Mouse (Mus musculus) kidney, postnatal 0 days (tissue): Measurements from ENCODE around the gene Trim28. TPM values are rescaled to one million over a fixed set of nuclear protein-coding genes. Genes with fewer than 3 reads are reported as not detected.
A peak's percentile ranks its signal among the peaks of the same experiment; 100 is the strongest.

Experiments
- ATAC-seq: fragments of 200-750 bp; cut with Nextera tagmentation; replicated peaks from 2 replicates; pipeline ENCODE4 v1.8.0; 2017; ENCODE audit warnings: low read depth, moderate number of reproducible peaks, moderate TSS enrichment, moderate library complexity; ENCODE audit not compliant: low FRiP score
- DNase-seq: peaks from one replicate; pipeline ENCODE4 v3.0.0-alpha.2; 2016; ENCODE audit warnings: low spot score
- H3K27ac ChIP-seq: fragments of 300-500 bp; sonication (generic); 2 replicates; pipeline ENCODE4 v1.5.1; 2014; ENCODE audit warnings: mild to moderate bottlenecking
- H3K27me3 ChIP-seq: fragments of 300-500 bp; sonication (generic); 2 replicates; pipeline ENCODE4 v1.6.1; 2014; ENCODE audit warnings: low read length, mixed read lengths; ENCODE audit not compliant: insufficient read depth
- H3K36me3 ChIP-seq: fragments of 300-500 bp; sonication (generic); 2 replicates; pipeline ENCODE4 v1.6.1; 2014; ENCODE audit warnings: low read length, mixed read lengths; ENCODE audit not compliant: insufficient read depth
- H3K4me1 ChIP-seq: fragments of 300-500 bp; sonication (generic); replicated peaks from 2 replicates; pipeline ENCODE4 v1.6.1; 2014; ENCODE audit warnings: antibody characterized with exemption, low read length, mixed read lengths; ENCODE audit not compliant: insufficient read depth
- H3K4me2 ChIP-seq: fragments of 300-500 bp; sonication (generic); 2 replicates; pipeline ENCODE4 v1.6.1; 2014; ENCODE audit warnings: mild to moderate bottlenecking, low read length, moderate library complexity, mixed read lengths
- H3K4me3 ChIP-seq: fragments of 300-500 bp; sonication (generic); replicated peaks from 2 replicates; pipeline ENCODE4 v1.5.1; 2014; ENCODE audit warnings: low read depth, low read length
- H3K9ac ChIP-seq: fragments of 300-500 bp; sonication (generic); 2 replicates; pipeline ENCODE4 v1.6.1; 2014; ENCODE audit warnings: low read depth, low read length
- H3K9me3 ChIP-seq: fragments of 300-500 bp; sonication (generic); replicated peaks from 2 replicates; pipeline ENCODE4 v1.6.1; 2016; ENCODE audit warnings: low read length, inconsistent platforms, mixed read lengths
- CTCF ChIP-seq: IDR thresholded peaks from 2 replicates; pipeline ENCODE4 v1.5.1; 2016; ENCODE audit warnings: antibody characterized with exemption, low read depth, mild to moderate bottlenecking, moderate library complexity
- WGBS: fragments of 180-500 bp; shearing (Covaris S2); extraction: QIAGEN DNeasy Blood & Tissue Kit; methylation state at CpG from one replicate; pipeline ENCODE4 v1.1.7; 2014; 5-methylcytosine and 5-hydroxymethylcytosine counted together
- polyA plus RNA-seq: library from polyadenylated mRNA; unstranded; fragments of >200 nt; fragmentation: Nextera tagmentation; extraction: Ambion mirVana; gene quantifications from 2 replicates; pipeline ENCODE4 v1.2.1, GENCODE M21; 2015

The Trim28 gene
- polyA plus RNA-seq, 1 experiment from 2014 or later = 195 TPM

- Histone ChIP-seq H3K9ac (peak overlapping the region; percentile 98), H3K9me3 (no peaks in the 10 kb centered on the region), H3K36me3 (peaks cover 19% of the 10 kb centered on the region; the same call in 1 of the 2 replicates), H3K27ac (peak overlapping the region; percentile 100; the same call in 1 of the 2 replicates), H3K27me3 (no peaks in the 10 kb centered on the region), H3K4me1 (peaks cover 24% of the 10 kb centered on the region), H3K4me3 (peak overlapping the region; percentile 81), H3K4me2 (peak overlapping the region; percentile 80)
- no peak for TF ChIP-seq CTCF
- DNase-seq = no peak
- no peak for ATAC-seq
- WGBS = 34% methylated on average over 4 of the region's 4 CpGs
These were observed 37.9 kb downstream of the Trim28 start for GRCm38 (mm10) chr7:13036806-13037205.

- WGBS = 0% methylated on average over 30 of the region's 33 CpGs
- H3K4me2 ChIP-seq = peak overlapping the region; percentile 80
- DNase-seq (peak; percentile 72), ATAC-seq (peak; percentile 2; the same call in 1 of the 2 replicates)
- H3K36me3 ChIP-seq = peaks cover 13% of the 10 kb centered on the region; the same call in 1 of the 2 replicates
- H3K4me3 ChIP-seq = peak overlapping the region; percentile 81
- no peak for TF ChIP-seq CTCF
- H3K27me3 ChIP-seq = no peaks in the 10 kb centered on the region
- H3K27ac ChIP-seq = peak overlapping the region; percentile 100
- peak overlapping the region; percentile 98 for H3K9ac ChIP-seq
- H3K4me1 ChIP-seq = peaks cover 24% of the 10 kb centered on the region
- no peaks in the 10 kb centered on the region for H3K9me3 ChIP-seq
These were observed 38.5 kb downstream of the Trim28 start for GRCm38 (mm10) chr7:13037366-13037765.

GRCm38 (mm10) chr7:13037901-13038555, 39.1 kb downstream of the Trim28 start, which contains the start of gene Ube2m:
Ube2m (minus strand) TSS chr7:13038275.
- peaks cover 24% of the 10 kb centered on the region for H3K4me1 ChIP-seq
- under 1% methylated on average over 56 of the region's 65 CpGs for WGBS
- ATAC-seq (peak; percentile 93), DNase-seq (peak; percentile 99)
- H3K36me3 ChIP-seq = peaks cover 11% of the 10 kb centered on the region; the same call in 1 of the 2 replicates
- peak within 1 kb of the TSS; percentile 80 for H3K4me2 ChIP-seq
- H3K9me3 ChIP-seq = no peaks in the 10 kb centered on the region
- peaks cover 6% of the 10 kb centered on the region for H3K27me3 ChIP-seq
- TF ChIP-seq CTCF = no peak
- H3K4me3 ChIP-seq = peak within 1 kb of the TSS; percentile 81
- H3K27ac ChIP-seq = peak within 1 kb of the TSS; percentile 100
- H3K9ac ChIP-seq = peak within 1 kb of the TSS; percentile 98

- ATAC-seq (no peak), DNase-seq (peak; percentile 55)
- 9% methylated on average over 15 of the region's 15 CpGs for WGBS
These were observed 39.8 kb downstream of the Trim28 start for GRCm38 (mm10) chr7:13038621-13039169.

GRCm38 (mm10) chr7:13039181-13039580, 40.3 kb downstream of the Trim28 start:
- WGBS = 76% methylated on average over 1 of the region's 1 CpGs
- peaks cover 11% of the 10 kb centered on the region; the same call in 1 of the 2 replicates for H3K36me3 ChIP-seq
- no peak for ATAC-seq

More at GRCm38 (mm10) chr7:13038621-13039169, 39.8 kb downstream of the Trim28 start:
- peaks cover 11% of the 10 kb centered on the region; the same call in 1 of the 2 replicates for H3K36me3 ChIP-seq
- peak overlapping the region; percentile 81 for H3K4me3 ChIP-seq
- H3K27ac ChIP-seq = peak overlapping the region; percentile 100
- no peaks in the 10 kb centered on the region for H3K9me3 ChIP-seq
- H3K4me1 ChIP-seq = peaks cover 21% of the 10 kb centered on the region
- peaks cover 9% of the 10 kb centered on the region for H3K27me3 ChIP-seq
- peak overlapping the region; percentile 98 for H3K9ac ChIP-seq
- peak overlapping the region; percentile 80 for H3K4me2 ChIP-seq
- TF ChIP-seq CTCF = no peak

GRCm38 (mm10) chr7:13041256-13041655, 42.3 kb downstream of the Trim28 start:
- no peak for ATAC-seq
- peaks cover 19% of the 10 kb centered on the region for H3K4me1 ChIP-seq
- no peak overlapping the region for H3K27ac ChIP-seq
- 71% methylated on average over 1 of the region's 1 CpGs for WGBS
- H3K4me3 ChIP-seq = no peak overlapping the region
- no peak overlapping the region for H3K4me2 ChIP-seq
- no peak for TF ChIP-seq CTCF
- no peaks in the 10 kb centered on the region for H3K36me3 ChIP-seq
- no peaks in the 10 kb centered on the region for H3K9me3 ChIP-seq
- no peak overlapping the region for H3K9ac ChIP-seq
- peaks cover 9% of the 10 kb centered on the region for H3K27me3 ChIP-seq
- DNase-seq = no peak

More at GRCm38 (mm10) chr7:13039181-13039580, 40.3 kb downstream of the Trim28 start:
- Histone ChIP-seq H3K27me3 (peaks cover 9% of the 10 kb centered on the region), H3K4me1 (peaks cover 21% of the 10 kb centered on the region), H3K4me2 (peak overlapping the region; percentile 80), H3K9me3 (no peaks in the 10 kb centered on the region), H3K27ac (peak overlapping the region; percentile 100), H3K4me3 (peak overlapping the region; percentile 81; the same call in 1 of the 2 replicates), H3K9ac (peak overlapping the region; percentile 98; the same call in 1 of the 2 replicates)
- DNase-seq = no peak
- TF ChIP-seq CTCF = no peak
